Mouse (Mus musculus): ENCODE measurements at regions not wholly inside any gene's neighbourhood (a gene's known extent, or its start where the extent isn't known, plus 50 kb on each side); places are given as distances from the start of the nearest gene placed in this dataset.

DNA sequence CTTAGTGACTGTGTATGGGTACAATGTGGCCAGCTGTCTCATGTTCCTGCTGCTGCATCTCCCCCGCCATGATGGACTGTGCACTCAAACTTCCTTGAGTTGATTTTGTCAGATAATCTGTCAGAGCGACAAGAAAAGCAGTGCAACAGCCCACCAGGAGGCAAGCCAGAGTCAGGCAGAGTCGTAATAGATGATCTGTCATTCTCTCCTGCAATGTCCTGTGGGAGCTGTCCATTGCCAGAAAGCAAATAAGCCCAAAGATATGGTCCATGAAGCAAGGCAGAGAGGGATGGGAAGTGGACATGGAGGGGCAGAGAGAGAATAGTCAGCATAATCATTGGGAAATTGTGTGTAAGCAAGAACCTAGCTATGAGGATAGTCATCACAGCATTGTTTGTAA lies 61.2 kb upstream of the Ap1s2 start:
- no peak for TF ChIP-seq CTCF (IDR thresholded peaks at IDR 0.05; ENCODE audit: borderline replicate concordance, insufficient read depth, low read depth, low read length)
- TF ChIP-seq POLR2A (IDR thresholded peaks at IDR 0.05; ENCODE audit: borderline replicate concordance, insufficient read depth, low read length) = no peak

All from cerebellum, adult 2 months (tissue).